Comparison of ENCODE assay signal across 10 mouse cellular contexts in genomic region chr7:130173914-130174313, GRCm38 (mm10).
DNase-seq lines count a peak whose midpoint lies in the region; ATAC-seq lines count a peak whose summit lies in the region.
"Had no signal": no experiment of that assay in that cellular context is flagged by ENCODE, and none has a peak within 500 bp of the region (broad histone marks: within the 10 kb centered on the region; RNA-seq: fewer than 3 reads in every experiment).

No protein-coding gene starts in this region.

- peaks cover 17% of the 10 kb centered on the region for H3K4me1 ChIP-seq in embryonic facial prominence, embryonic 14.5 days (ENCODE audit: control insufficient read depth, insufficient read depth, low read length)
- no peaks in the 10 kb centered on the region for H3K4me1 ChIP-seq in forebrain, embryonic 11.5 days (replicated peaks; ENCODE audit: control insufficient read depth, insufficient read depth, low read length)

- no peak overlapping the region for H3K4me2 ChIP-seq in embryonic facial prominence, embryonic 14.5 days (ENCODE audit: low read depth, low read length)
- no peak overlapping the region for H3K4me2 ChIP-seq in forebrain, embryonic 11.5 days (ENCODE audit: low read depth, low read length, severe bottlenecking)
- H3K4me2 ChIP-seq: hindbrain, embryonic 12.5 days had no signal

- peak; percentile 15 to 29 for DNase-seq in cerebellum, postnatal 10 days
- DNase-seq in cerebellum, adult 8-10 months: no peak
- peak; percentile 34 to 45 for DNase-seq in kidney, postnatal 25 days
- no peak for DNase-seq in kidney, adult 11 months
- peak; percentile 50 for DNase-seq in embryonic facial prominence, embryonic 14.5 days (ENCODE audit: low spot score)
- DNase-seq in skeletal muscle tissue, adult 2 months (ENCODE audit: low read depth, low spot score): peak; percentile 5
- no peak for DNase-seq in forebrain, embryonic 11.5 days (ENCODE audit: low spot score)
- no peak for DNase-seq in layer of hippocampus, adult 9-10 months (ENCODE audit: low spot score)
- DNase-seq: right cerebral cortex, postnatal 25 days had no signal

- no peak overlapping the region for H3K4me3 ChIP-seq in embryonic facial prominence, embryonic 14.5 days (ENCODE audit: low read depth, low read length)
- H3K4me3 ChIP-seq in forebrain, embryonic 11.5 days (ENCODE audit: low read depth, low read length): no peak overlapping the region
- H3K4me3 ChIP-seq: hindbrain, embryonic 12.5 days had no signal

- peak overlapping the region; percentile 78; the same call in 1 of the 2 replicates for H3K27ac ChIP-seq in embryonic facial prominence, embryonic 14.5 days (replicated peaks; ENCODE audit: low read depth, low read length)
- H3K27ac ChIP-seq in forebrain, embryonic 11.5 days (ENCODE audit: low read depth, low read length): no peak overlapping the region

- no peaks in the 10 kb centered on the region for H3K27me3 ChIP-seq in embryonic facial prominence, embryonic 14.5 days (replicated peaks; ENCODE audit: control insufficient read depth, insufficient read depth, low read length)
- H3K27me3 ChIP-seq in forebrain, embryonic 11.5 days (ENCODE audit: control insufficient read depth, insufficient read depth, low read length): no peaks in the 10 kb centered on the region
- H3K27me3 ChIP-seq: hindbrain, embryonic 12.5 days had no signal

- no peaks in the 10 kb centered on the region for H3K9me3 ChIP-seq in embryonic facial prominence, embryonic 14.5 days (ENCODE audit: control insufficient read depth, low read length)
- H3K9me3 ChIP-seq in forebrain, embryonic 11.5 days (ENCODE audit: control insufficient read depth, low read length): no peaks in the 10 kb centered on the region
- H3K9me3 ChIP-seq: hindbrain, embryonic 12.5 days had no signal

- H3K9ac ChIP-seq in embryonic facial prominence, embryonic 14.5 days (ENCODE audit: low read depth, low read length): 0 out of 2 replicates have a peak overlapping the region, but pooled peaks have one; percentile 19
- H3K9ac ChIP-seq in forebrain, embryonic 11.5 days (ENCODE audit: low read length): no peak overlapping the region
- H3K9ac ChIP-seq: hindbrain, embryonic 12.5 days had no signal

- H3K36me3 ChIP-seq in embryonic facial prominence, embryonic 14.5 days (ENCODE audit: control insufficient read depth, insufficient read depth, low read length): peaks cover 84% of the 10 kb centered on the region
- peaks cover 15% of the 10 kb centered on the region; the same call in 1 of the 2 replicates for H3K36me3 ChIP-seq in forebrain, embryonic 11.5 days (ENCODE audit: control insufficient read depth, insufficient read depth, low read length)

- no peak for ATAC-seq in embryonic facial prominence, embryonic 14.5 days (ENCODE audit: low read depth)
- ATAC-seq in forebrain, embryonic 11.5 days (replicated peaks; ENCODE audit: low FRiP score): no peak

- 67% methylated on average over 5 of the region's 5 CpGs for WGBS in embryonic facial prominence, embryonic 14.5 days
- 91% methylated on average over 5 of the region's 5 CpGs for WGBS in forebrain, embryonic 11.5 days

Comparison
In these comparisons a context has a peak if more than half of its experiments do, and no peak if none do; other contexts are left out.
1. DNase-seq: peak in cerebellum, postnatal 10 days (2 of 2), kidney, postnatal 25 days (2 of 2), embryonic facial prominence, embryonic 14.5 days (single experiment) and skeletal muscle tissue, adult 2 months (single experiment); none in cerebellum, adult 8-10 months (single experiment), kidney, adult 11 months (single experiment), forebrain, embryonic 11.5 days (single experiment) and layer of hippocampus, adult 9-10 months (single experiment).